Mouse (Mus musculus) lung, embryonic 16.5 days (tissue): Measurements from ENCODE around the gene Slc39a13. TPM values are rescaled to one million over a fixed set of nuclear protein-coding genes. Genes with fewer than 3 reads are reported as not detected.

ENCODE experiments used
- ATAC-seq: fragments of 200-750 bp; cut with Nextera tagmentation; 2 replicates; pipeline ENCODE4 v1.8.0; 2017; ENCODE audit warnings: low read depth, mild to moderate bottlenecking, moderate library complexity
- H3K27ac ChIP-seq: fragments of 300-500 bp; sonication (generic); 2 replicates; pipeline ENCODE4 v1.5.1; 2014; ENCODE audit warnings: mild to moderate bottlenecking, control low read depth, low read length
- H3K27me3 ChIP-seq: fragments of 300-500 bp; sonication (generic); 2 replicates; pipeline ENCODE4 v1.6.1; 2014; ENCODE audit warnings: low read depth, low read length, mixed read lengths; ENCODE audit not compliant: control insufficient read depth, insufficient read depth
- H3K36me3 ChIP-seq: fragments of 300-500 bp; sonication (generic); 2 replicates; pipeline ENCODE4 v1.6.1; 2014; ENCODE audit warnings: low read length; ENCODE audit not compliant: control insufficient read depth, insufficient read depth
- H3K4me1 ChIP-seq: fragments of 300-500 bp; sonication (generic); replicated peaks from 2 replicates; pipeline ENCODE4 v1.6.1; 2014; ENCODE audit warnings: low read length, mixed read lengths; ENCODE audit not compliant: control insufficient read depth, insufficient read depth
- H3K4me2 ChIP-seq: fragments of 300-500 bp; sonication (generic); 2 replicates; pipeline ENCODE4 v1.6.1; 2014; ENCODE audit warnings: low read depth, low read length, control low read depth
- H3K4me3 ChIP-seq: fragments of 300-500 bp; sonication (generic); 2 replicates; pipeline ENCODE4 v1.5.1; 2014; ENCODE audit warnings: mild to moderate bottlenecking, low read length, control low read depth
- H3K9ac ChIP-seq: fragments of 300-500 bp; sonication (generic); 2 replicates; pipeline ENCODE4 v1.6.1; 2014; ENCODE audit warnings: low read length, control low read depth
- H3K9me3 ChIP-seq: fragments of 300-500 bp; sonication (generic); 2 replicates; pipeline ENCODE4 v1.6.1; 2016; ENCODE audit warnings: low read length; ENCODE audit not compliant: control insufficient read depth
- WGBS: fragments of 180-500 bp; shearing (Covaris S2); extraction: QIAGEN DNeasy Blood & Tissue Kit; methylation state at CpG from one replicate; pipeline ENCODE4 v1.1.7; 2014; 5-methylcytosine and 5-hydroxymethylcytosine counted together
- polyA plus RNA-seq: library from polyadenylated mRNA; unstranded; fragments of >200 nt; fragmentation: Nextera tagmentation; extraction: Ambion mirVana; gene quantifications from 2 replicates; pipeline ENCODE4 v1.2.1, GENCODE M21; 2015

Slc39a13 gene
- polyA plus RNA-seq, 1 experiment from 2014 or later = 44.4 TPM

- Histone ChIP-seq H3K4me3 (no peak overlapping the region), H3K4me2 (no peak overlapping the region), H3K27me3 (no peaks in the 10 kb centered on the region), H3K9ac (no peak overlapping the region), H3K4me1 (peaks cover 4% of the 10 kb centered on the region; the same call in 1 of the 2 replicates), H3K36me3 (no peaks in the 10 kb centered on the region), H3K27ac (no peak overlapping the region), H3K9me3 (no peaks in the 10 kb centered on the region)
- no peak for ATAC-seq
- 72% methylated on average over 2 of the region's 2 CpGs for WGBS
These were observed 27.9 kb upstream of the Slc39a13 start for GRCm38 (mm10) chr2:91098156-91098555.

- H3K4me3 ChIP-seq = no peak overlapping the region
- WGBS = 77% methylated on average over 10 of the region's 10 CpGs
- H3K9me3 ChIP-seq = no peaks in the 10 kb centered on the region
- H3K27ac ChIP-seq = no peak overlapping the region
- H3K9ac ChIP-seq = peak overlapping the region; percentile 6; the same call in 1 of the 2 replicates
- H3K4me2 ChIP-seq = no peak overlapping the region
- no peaks in the 10 kb centered on the region for H3K36me3 ChIP-seq
- no peaks in the 10 kb centered on the region for H3K27me3 ChIP-seq
- no peak for ATAC-seq
- H3K4me1 ChIP-seq = peaks cover 4% of the 10 kb centered on the region; the same call in 1 of the 2 replicates
These were observed 26.8 kb upstream of the Slc39a13 start for GRCm38 (mm10) chr2:91097015-91097414.

GRCm38 (mm10) chr2:91096524-91096923, 26.3 kb upstream of the Slc39a13 start:
- no peaks in the 10 kb centered on the region for H3K36me3 ChIP-seq
- no peak overlapping the region for H3K4me2 ChIP-seq
- peaks cover 4% of the 10 kb centered on the region; the same call in 1 of the 2 replicates for H3K4me1 ChIP-seq
- 63% methylated on average over 14 of the region's 14 CpGs for WGBS
- no peaks in the 10 kb centered on the region for H3K9me3 ChIP-seq
- H3K9ac ChIP-seq = no peak overlapping the region
- no peak overlapping the region for H3K4me3 ChIP-seq
- no peaks in the 10 kb centered on the region for H3K27me3 ChIP-seq
- ATAC-seq = no peak
- H3K27ac ChIP-seq = no peak overlapping the region

GRCm38 (mm10) chr2:91090827-91091226, 20.6 kb upstream of the Slc39a13 start:
- H3K27me3 ChIP-seq = no peaks in the 10 kb centered on the region
- WGBS = 58% methylated on average over 6 of the region's 6 CpGs
- H3K4me3 ChIP-seq = no peak overlapping the region
- no peak overlapping the region for H3K27ac ChIP-seq
- no peaks in the 10 kb centered on the region for H3K4me1 ChIP-seq
- H3K36me3 ChIP-seq = no peaks in the 10 kb centered on the region
- H3K4me2 ChIP-seq = no peak overlapping the region
- no peaks in the 10 kb centered on the region for H3K9me3 ChIP-seq
- no peak overlapping the region for H3K9ac ChIP-seq
- ATAC-seq = no peak

GRCm38 (mm10) chr2:91090208-91090607, 20.0 kb upstream of the Slc39a13 start:
- H3K36me3 ChIP-seq = no peaks in the 10 kb centered on the region
- no peaks in the 10 kb centered on the region for H3K27me3 ChIP-seq
- H3K4me3 ChIP-seq = no peak overlapping the region
- no peaks in the 10 kb centered on the region for H3K4me1 ChIP-seq
- no peak overlapping the region for H3K27ac ChIP-seq
- no peaks in the 10 kb centered on the region for H3K9me3 ChIP-seq
- ATAC-seq = no peak
- H3K9ac ChIP-seq = no peak overlapping the region
- 66% methylated on average over 6 of the region's 6 CpGs for WGBS
- no peak overlapping the region for H3K4me2 ChIP-seq

GRCm38 (mm10) chr2:91088987-91089386, 18.8 kb upstream of the Slc39a13 start:
- Histone ChIP-seq H3K36me3 (no peaks in the 10 kb centered on the region), H3K9ac (no peak overlapping the region), H3K9me3 (no peaks in the 10 kb centered on the region), H3K27ac (no peak overlapping the region), H3K4me1 (no peaks in the 10 kb centered on the region), H3K27me3 (no peaks in the 10 kb centered on the region), H3K4me2 (no peak overlapping the region), H3K4me3 (no peak overlapping the region)
- WGBS = 67% methylated on average over 9 of the region's 9 CpGs
- ATAC-seq = no peak

GRCm38 (mm10) chr2:91087453-91087852, 17.2 kb upstream of the Slc39a13 start:
- H3K4me3 ChIP-seq = no peak overlapping the region
- H3K9me3 ChIP-seq = no peaks in the 10 kb centered on the region
- ATAC-seq = no peak
- H3K4me1 ChIP-seq = no peaks in the 10 kb centered on the region; the same call in 1 of the 2 replicates
- 80% methylated on average over 9 of the region's 9 CpGs for WGBS
- H3K9ac ChIP-seq = no peak overlapping the region
- no peaks in the 10 kb centered on the region for H3K36me3 ChIP-seq
- no peaks in the 10 kb centered on the region for H3K27me3 ChIP-seq
- H3K27ac ChIP-seq = no peak overlapping the region
- H3K4me2 ChIP-seq = no peak overlapping the region

GRCm38 (mm10) chr2:91086392-91087237, 16.4 kb upstream of the Slc39a13 start:
- no peak for ATAC-seq
- H3K36me3 ChIP-seq = no peaks in the 10 kb centered on the region
- H3K27me3 ChIP-seq = no peaks in the 10 kb centered on the region
- no peaks in the 10 kb centered on the region for H3K9me3 ChIP-seq
- no peaks in the 10 kb centered on the region; the same call in 1 of the 2 replicates for H3K4me1 ChIP-seq
- no peak overlapping the region for H3K27ac ChIP-seq
- no peak overlapping the region for H3K4me2 ChIP-seq
- no peak overlapping the region for H3K4me3 ChIP-seq
- WGBS = 79% methylated on average over 9 of the region's 9 CpGs
- no peak overlapping the region for H3K9ac ChIP-seq

GRCm38 (mm10) chr2:91085494-91086391, 15.5 kb upstream of the Slc39a13 start:
- 83% methylated on average over 14 of the region's 14 CpGs for WGBS
- H3K9ac ChIP-seq = no peak overlapping the region
- H3K27me3 ChIP-seq = no peaks in the 10 kb centered on the region
- no peaks in the 10 kb centered on the region; the same call in 1 of the 2 replicates for H3K4me1 ChIP-seq
- H3K27ac ChIP-seq = no peak overlapping the region
- H3K4me3 ChIP-seq = no peak overlapping the region
- H3K9me3 ChIP-seq = no peaks in the 10 kb centered on the region
- no peak overlapping the region for H3K4me2 ChIP-seq
- no peak for ATAC-seq
- H3K36me3 ChIP-seq = no peaks in the 10 kb centered on the region
